Mouse (Mus musculus): ENCODE results near the gene Bscl2.

GRCm38 (mm10) chr19:8790171-8790570, 47.1 kb upstream of the Bscl2 start:
- TF ChIP-seq CTCF (IDR thresholded peaks at IDR 0.05; ENCODE audit: insufficient read depth, low read depth, low read length) (no peak), POLR2A (IDR thresholded peaks at IDR 0.05; ENCODE audit: insufficient read depth, low read depth, low read length) (no peak)
